Mouse (Mus musculus): ENCODE results near the gene Cdk5. TPM values are rescaled to one million over a fixed set of nuclear protein-coding genes. Genes with fewer than 3 reads are reported as not detected.

Cdk5 gene
- polyA plus RNA-seq, 1 experiment from 2014 or later = 126 TPM

- peak; percentile 35 for ATAC-seq (ENCODE audit: low read depth)
- peak within 1 kb of the TSS; percentile 96 for H3K27ac ChIP-seq (ENCODE audit: low read depth, low read length)
- no peaks in the 10 kb centered on the region for H3K9me3 ChIP-seq (ENCODE audit: control insufficient read depth, low read length)
- H3K27me3 ChIP-seq (ENCODE audit: control insufficient read depth, insufficient read depth, low read length) = no peaks in the 10 kb centered on the region; the same call in 1 of the 2 replicates
- H3K4me3 ChIP-seq (ENCODE audit: low read depth, low read length) = peak within 1 kb of the TSS; percentile 91
- peak within 1 kb of the TSS; percentile 96 for H3K9ac ChIP-seq (replicated peaks; ENCODE audit: low read depth, low read length)
- H3K36me3 ChIP-seq (ENCODE audit: control insufficient read depth, insufficient read depth, low read length) = no peaks in the 10 kb centered on the region
- WGBS = 0% methylated on average over 57 of the region's 85 CpGs
- peak within 1 kb of the TSS; percentile 95 for H3K4me2 ChIP-seq (ENCODE audit: low read depth, low read length)
- H3K4me1 ChIP-seq (ENCODE audit: control insufficient read depth, insufficient read depth, low read length) = peaks cover 39% of the 10 kb centered on the region
Observed at GRCm38 (mm10) chr5:24452030-24452690, 28.8 kb upstream of the Cdk5 start, which contains the start of gene Agap3. TSS of gene Agap3 (plus strand) at chr5:24452177.

GRCm38 (mm10) chr5:24451264-24452029 is 28.1 kb upstream of the Cdk5 start:
- peaks cover 39% of the 10 kb centered on the region for H3K4me1 ChIP-seq (ENCODE audit: control insufficient read depth, insufficient read depth, low read length)
- H3K9ac ChIP-seq (replicated peaks; ENCODE audit: low read depth, low read length) = peak overlapping the region; percentile 96
- peak; percentile 72 for ATAC-seq (ENCODE audit: low read depth)
- WGBS = 3% methylated on average over 30 of the region's 66 CpGs
- no peaks in the 10 kb centered on the region; the same call in 1 of the 2 replicates for H3K27me3 ChIP-seq (ENCODE audit: control insufficient read depth, insufficient read depth, low read length)
- no peaks in the 10 kb centered on the region for H3K9me3 ChIP-seq (ENCODE audit: control insufficient read depth, low read length)
- peak overlapping the region; percentile 95 for H3K4me2 ChIP-seq (ENCODE audit: low read depth, low read length)
- no peaks in the 10 kb centered on the region for H3K36me3 ChIP-seq (ENCODE audit: control insufficient read depth, insufficient read depth, low read length)
- H3K27ac ChIP-seq (ENCODE audit: low read depth, low read length) = peak overlapping the region; percentile 96
- peak overlapping the region; percentile 91 for H3K4me3 ChIP-seq (ENCODE audit: low read depth, low read length)

GRCm38 (mm10) chr5:24447624-24448298 is 24.4 kb upstream of the Cdk5 start, which contains the start of gene Tmub1:
TSS of gene Tmub1 (minus strand) at chr5:24447854.
- Histone ChIP-seq H3K4me3 (ENCODE audit: low read depth, low read length) (peak within 1 kb of the TSS; percentile 64), H3K4me2 (ENCODE audit: low read depth, low read length) (peak within 1 kb of the TSS; percentile 92), H3K36me3 (ENCODE audit: control insufficient read depth, insufficient read depth, low read length) (no peaks in the 10 kb centered on the region; the same call in 1 of the 2 replicates), H3K9me3 (ENCODE audit: control insufficient read depth, low read length) (no peaks in the 10 kb centered on the region), H3K27ac (ENCODE audit: low read depth, low read length) (0 out of 2 replicates have a peak within 1 kb of the TSS, but pooled peaks have one; percentile 22), H3K4me1 (ENCODE audit: control insufficient read depth, insufficient read depth, low read length) (peaks cover 22% of the 10 kb centered on the region), H3K27me3 (ENCODE audit: control insufficient read depth, insufficient read depth, low read length) (no peaks in the 10 kb centered on the region; the same call in 1 of the 2 replicates), H3K9ac (replicated peaks; ENCODE audit: low read depth, low read length) (peak within 1 kb of the TSS; percentile 63)
- 1% methylated on average over 32 of the region's 34 CpGs for WGBS
- ATAC-seq (ENCODE audit: low read depth) = peak; percentile 52

GRCm38 (mm10) chr5:24446630-24447029 is 23.3 kb upstream of the Cdk5 start:
- no peak overlapping the region for H3K9ac ChIP-seq (replicated peaks; ENCODE audit: low read depth, low read length)
- WGBS = 93% methylated on average over 7 of the region's 7 CpGs
- no peak for ATAC-seq (ENCODE audit: low read depth)
- H3K27me3 ChIP-seq (ENCODE audit: control insufficient read depth, insufficient read depth, low read length) = no peaks in the 10 kb centered on the region; the same call in 1 of the 2 replicates
- no peaks in the 10 kb centered on the region for H3K9me3 ChIP-seq (ENCODE audit: control insufficient read depth, low read length)
- H3K4me2 ChIP-seq (ENCODE audit: low read depth, low read length) = peak overlapping the region; percentile 92; the same call in 1 of the 2 replicates
- H3K4me1 ChIP-seq (ENCODE audit: control insufficient read depth, insufficient read depth, low read length) = peaks cover 22% of the 10 kb centered on the region
- no peak overlapping the region for H3K4me3 ChIP-seq (ENCODE audit: low read depth, low read length)
- H3K27ac ChIP-seq (ENCODE audit: low read depth, low read length) = no peak overlapping the region
- H3K36me3 ChIP-seq (ENCODE audit: control insufficient read depth, insufficient read depth, low read length) = no peaks in the 10 kb centered on the region; the same call in 1 of the 2 replicates

GRCm38 (mm10) chr5:24445428-24446080 is 22.2 kb upstream of the Cdk5 start:
- Histone ChIP-seq H3K27me3 (ENCODE audit: control insufficient read depth, insufficient read depth, low read length) (no peaks in the 10 kb centered on the region; the same call in 1 of the 2 replicates), H3K27ac (ENCODE audit: low read depth, low read length) (peak overlapping the region; percentile 88), H3K4me3 (ENCODE audit: low read depth, low read length) (peak overlapping the region; percentile 89), H3K4me1 (ENCODE audit: control insufficient read depth, insufficient read depth, low read length) (peaks cover 19% of the 10 kb centered on the region), H3K9me3 (ENCODE audit: control insufficient read depth, low read length) (no peaks in the 10 kb centered on the region), H3K9ac (replicated peaks; ENCODE audit: low read depth, low read length) (peak overlapping the region; percentile 91), H3K36me3 (ENCODE audit: control insufficient read depth, insufficient read depth, low read length) (peaks cover 2% of the 10 kb centered on the region; the same call in 1 of the 2 replicates), H3K4me2 (ENCODE audit: low read depth, low read length) (peak overlapping the region; percentile 89)
- 0 out of 2 replicates have a peak, but pooled peaks have one; percentile 1 for ATAC-seq (ENCODE audit: low read depth)
- 61% methylated on average over 20 of the region's 20 CpGs for WGBS

GRCm38 (mm10) chr5:24444746-24445427 is 21.6 kb upstream of the Cdk5 start, which contains the start of gene Fastk:
TSS of gene Fastk (minus strand) at chr5:24445287.
- H3K9ac ChIP-seq (replicated peaks; ENCODE audit: low read depth, low read length) = peak within 1 kb of the TSS; percentile 91
- peaks cover 19% of the 10 kb centered on the region for H3K4me1 ChIP-seq (ENCODE audit: control insufficient read depth, insufficient read depth, low read length)
- no peaks in the 10 kb centered on the region; the same call in 1 of the 2 replicates for H3K27me3 ChIP-seq (ENCODE audit: control insufficient read depth, insufficient read depth, low read length)
- no peaks in the 10 kb centered on the region for H3K9me3 ChIP-seq (ENCODE audit: control insufficient read depth, low read length)
- under 1% methylated on average over 58 of the region's 60 CpGs for WGBS
- peaks cover 7% of the 10 kb centered on the region; the same call in 1 of the 2 replicates for H3K36me3 ChIP-seq (ENCODE audit: control insufficient read depth, insufficient read depth, low read length)
- H3K4me2 ChIP-seq (ENCODE audit: low read depth, low read length) = peak within 1 kb of the TSS; percentile 89
- H3K27ac ChIP-seq (ENCODE audit: low read depth, low read length) = peak within 1 kb of the TSS; percentile 88
- peak; percentile 78 for ATAC-seq (ENCODE audit: low read depth)
- peak within 1 kb of the TSS; percentile 89 for H3K4me3 ChIP-seq (ENCODE audit: low read depth, low read length)

GRCm38 (mm10) chr5:24443927-24444326 is 20.6 kb upstream of the Cdk5 start:
- peaks cover 19% of the 10 kb centered on the region for H3K4me1 ChIP-seq (ENCODE audit: control insufficient read depth, insufficient read depth, low read length)
- ATAC-seq (ENCODE audit: low read depth) = no peak
- peak overlapping the region; percentile 91; the same call in 1 of the 2 replicates for H3K9ac ChIP-seq (replicated peaks; ENCODE audit: low read depth, low read length)
- peak overlapping the region; percentile 89 for H3K4me3 ChIP-seq (ENCODE audit: low read depth, low read length)
- H3K4me2 ChIP-seq (ENCODE audit: low read depth, low read length) = peak overlapping the region; percentile 89
- no peaks in the 10 kb centered on the region; the same call in 1 of the 2 replicates for H3K27me3 ChIP-seq (ENCODE audit: control insufficient read depth, insufficient read depth, low read length)
- peaks cover 11% of the 10 kb centered on the region for H3K36me3 ChIP-seq (ENCODE audit: control insufficient read depth, insufficient read depth, low read length)
- H3K9me3 ChIP-seq (ENCODE audit: control insufficient read depth, low read length) = no peaks in the 10 kb centered on the region
- no peak overlapping the region for H3K27ac ChIP-seq (ENCODE audit: low read depth, low read length)
- 89% methylated on average over 12 of the region's 12 CpGs for WGBS

- WGBS = 95% methylated on average over 7 of the region's 7 CpGs
- H3K9me3 ChIP-seq (ENCODE audit: control insufficient read depth, low read length) = no peaks in the 10 kb centered on the region
- H3K9ac ChIP-seq (replicated peaks; ENCODE audit: low read depth, low read length) = no peak overlapping the region
- H3K4me2 ChIP-seq (ENCODE audit: low read depth, low read length) = no peak overlapping the region
- H3K4me3 ChIP-seq (ENCODE audit: low read depth, low read length) = no peak overlapping the region
- H3K27me3 ChIP-seq (ENCODE audit: control insufficient read depth, insufficient read depth, low read length) = no peaks in the 10 kb centered on the region; the same call in 1 of the 2 replicates
- H3K4me1 ChIP-seq (ENCODE audit: control insufficient read depth, insufficient read depth, low read length) = peaks cover 19% of the 10 kb centered on the region
- no peak for ATAC-seq (ENCODE audit: low read depth)
- no peak overlapping the region for H3K27ac ChIP-seq (ENCODE audit: low read depth, low read length)
- H3K36me3 ChIP-seq (ENCODE audit: control insufficient read depth, insufficient read depth, low read length) = peaks cover 15% of the 10 kb centered on the region
Observed at GRCm38 (mm10) chr5:24443204-24443603, 19.9 kb upstream of the Cdk5 start.

All from neural tube, embryonic 14.5 days (tissue).